Mouse (Mus musculus) thymus, adult 2 months (tissue): Measurements from ENCODE around the gene Crybg1.

ENCODE experiments used
- CTCF ChIP-seq: fragments of 200-500 bp; IDR thresholded peaks from 2 replicates; pipeline ENCODE4 v1.5.1; 2012; ENCODE audit warnings: mild to moderate bottlenecking, control low read depth, low read length, moderate library complexity, borderline replicate concordance; ENCODE audit not compliant: control insufficient read depth, poor library complexity, insufficient read depth; ENCODE audit errors: extremely low read depth
- POLR2A ChIP-seq: fragments of 200-500 bp; IDR thresholded peaks from 2 replicates; pipeline ENCODE4 v1.6.1; 2012; ENCODE audit warnings: mild to moderate bottlenecking, low read length, control low read depth, moderate library complexity; ENCODE audit not compliant: control insufficient read depth, poor library complexity, insufficient read depth; ENCODE audit errors: extremely low read depth

GRCm38 (mm10) chr10:44024705-44025104, 123.9 kb downstream of the Crybg1 start:
- TF ChIP-seq POLR2A (no peak), CTCF (no peak)
